Mouse (Mus musculus): ENCODE results near the gene Tbc1d17. TPM values are rescaled to one million over a fixed set of nuclear protein-coding genes. Genes with fewer than 3 reads are reported as not detected.
A peak's percentile ranks its signal among the peaks of the same experiment; 100 is the strongest.

Tbc1d17 gene
- polyA plus RNA-seq, 1 experiment from 2014 or later = 32.7 TPM

DNA sequence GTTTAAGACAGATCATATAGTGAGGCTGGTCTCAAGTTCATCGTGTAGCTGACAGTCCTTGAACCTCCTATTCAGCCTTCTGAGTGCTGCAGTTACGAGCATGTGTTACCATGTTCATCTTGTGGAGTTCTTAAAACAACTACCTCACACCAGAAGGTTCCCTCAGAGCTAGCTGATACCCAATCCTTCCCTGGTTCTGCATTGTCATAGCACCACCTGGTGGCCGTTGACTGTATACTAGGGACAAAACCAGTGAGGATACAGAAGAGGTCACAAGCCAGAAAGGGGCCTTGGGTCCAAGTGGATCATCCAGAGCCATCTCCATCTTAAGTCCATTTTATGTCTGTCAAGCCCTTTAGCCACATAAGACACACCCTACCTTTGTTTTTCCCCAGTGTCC, 24.0 kb downstream of the Tbc1d17 start:
- H3K4me3 ChIP-seq (ENCODE audit: low read depth, low read length) = no peak overlapping the region
- H3K9me3 ChIP-seq (replicated peaks; ENCODE audit: control insufficient read depth, low read length) = no peaks in the 10 kb centered on the region
- ATAC-seq (ENCODE audit: low read depth) = no peak; the same call in 1 of the 2 replicates
- peaks cover 17% of the 10 kb centered on the region for H3K36me3 ChIP-seq (ENCODE audit: control insufficient read depth, insufficient read depth)
- 8% methylated on average over 3 of the region's 3 CpGs for WGBS (ENCODE audit: insufficient replicate concordance)
- H3K4me1 ChIP-seq (ENCODE audit: control insufficient read depth, low read depth, low read length) = peaks cover 43% of the 10 kb centered on the region
- H3K27ac ChIP-seq (ENCODE audit: low read length) = no peak overlapping the region
- no peaks in the 10 kb centered on the region for H3K27me3 ChIP-seq (ENCODE audit: control insufficient read depth, insufficient read depth, low read depth, low read length)
- no peak overlapping the region for H3K9ac ChIP-seq (ENCODE audit: low read depth, low read length)
- no peak overlapping the region for H3K4me2 ChIP-seq (ENCODE audit: low read depth, low read length)

DNA sequence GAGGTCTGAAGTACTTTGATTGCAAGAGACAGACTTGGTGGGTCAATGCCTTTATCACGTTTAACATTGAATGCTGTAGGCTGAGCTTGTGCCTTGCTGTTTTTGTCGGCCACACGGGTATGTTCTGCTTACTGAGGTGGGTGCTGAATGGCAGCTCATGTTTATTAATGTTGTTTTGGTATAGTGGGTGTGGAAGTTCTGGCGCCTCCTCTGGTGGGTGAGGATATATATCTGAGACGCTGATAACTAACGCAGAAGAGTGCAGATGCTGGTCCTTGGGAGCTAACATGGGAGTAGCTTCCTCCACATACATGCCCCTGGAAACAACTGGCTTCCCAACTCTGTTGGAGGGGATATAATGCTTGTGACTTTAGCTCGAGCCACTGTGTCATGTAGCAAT, 25.5 kb downstream of the Tbc1d17 start:
- no peak for ATAC-seq (ENCODE audit: low read depth)
- Histone ChIP-seq H3K4me1 (ENCODE audit: control insufficient read depth, low read depth, low read length) (peaks cover 58% of the 10 kb centered on the region), H3K36me3 (ENCODE audit: control insufficient read depth, insufficient read depth) (peaks cover 3% of the 10 kb centered on the region; the same call in 1 of the 2 replicates), H3K9me3 (replicated peaks; ENCODE audit: control insufficient read depth, low read length) (no peaks in the 10 kb centered on the region), H3K4me2 (ENCODE audit: low read depth, low read length) (no peak overlapping the region), H3K27me3 (ENCODE audit: control insufficient read depth, insufficient read depth, low read depth, low read length) (no peaks in the 10 kb centered on the region), H3K4me3 (ENCODE audit: low read depth, low read length) (no peak overlapping the region), H3K9ac (ENCODE audit: low read depth, low read length) (no peak overlapping the region), H3K27ac (ENCODE audit: low read length) (no peak overlapping the region)
- WGBS (ENCODE audit: insufficient replicate concordance) = 31% methylated on average over 7 of the region's 7 CpGs

DNA sequence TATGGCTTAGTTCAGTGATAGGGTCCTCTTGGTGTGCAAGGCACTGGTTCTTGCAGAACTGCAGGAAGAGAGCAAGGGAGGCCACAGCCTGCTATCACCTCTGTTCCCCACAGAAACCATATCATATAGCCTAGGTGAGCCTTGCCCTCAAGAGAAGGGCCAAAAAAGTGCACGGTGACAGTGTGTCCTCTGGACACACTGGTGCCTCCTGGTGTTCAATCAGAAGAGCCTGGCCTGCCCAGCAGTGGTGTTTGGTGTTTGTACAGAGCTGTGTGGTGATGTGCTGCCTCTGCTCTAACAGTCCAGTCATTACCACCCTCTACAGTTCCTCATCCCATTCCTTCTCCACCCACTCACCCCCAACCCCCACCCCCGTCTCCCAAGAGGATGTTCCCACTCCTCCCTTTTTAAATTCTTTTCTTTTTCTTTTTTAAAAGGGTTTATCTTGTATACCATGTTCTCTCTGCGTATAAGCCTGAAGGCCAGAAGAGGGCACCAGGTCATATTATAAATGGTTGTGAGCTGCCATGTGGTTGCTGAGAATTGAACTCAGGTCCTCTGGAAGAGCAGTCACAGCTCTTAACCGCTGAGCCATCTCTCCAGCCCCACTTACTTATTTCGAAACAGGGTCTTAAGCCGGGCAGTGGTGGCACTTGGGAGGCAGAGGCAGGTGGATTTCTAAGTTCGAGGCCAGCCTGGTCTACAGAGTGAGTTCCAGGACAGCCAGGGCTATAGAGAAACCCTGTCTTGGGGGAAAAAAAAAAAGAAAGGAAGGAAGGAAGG, 27.0 kb downstream of the Tbc1d17 start:
- H3K27ac ChIP-seq (ENCODE audit: low read length) = peak overlapping the region; percentile 8; the same call in 1 of the 2 replicates
- no peak overlapping the region for H3K4me3 ChIP-seq (ENCODE audit: low read depth, low read length)
- H3K27me3 ChIP-seq (ENCODE audit: control insufficient read depth, insufficient read depth, low read depth, low read length) = no peaks in the 10 kb centered on the region
- peaks cover 71% of the 10 kb centered on the region for H3K4me1 ChIP-seq (ENCODE audit: control insufficient read depth, low read depth, low read length)
- ATAC-seq (ENCODE audit: low read depth) = no peak
- H3K36me3 ChIP-seq (ENCODE audit: control insufficient read depth, insufficient read depth) = peaks cover 3% of the 10 kb centered on the region; the same call in 1 of the 2 replicates
- 68% methylated on average over 7 of the region's 7 CpGs for WGBS (ENCODE audit: insufficient replicate concordance)
- no peak overlapping the region for H3K4me2 ChIP-seq (ENCODE audit: low read depth, low read length)
- no peak overlapping the region for H3K9ac ChIP-seq (ENCODE audit: low read depth, low read length)
- H3K9me3 ChIP-seq (replicated peaks; ENCODE audit: control insufficient read depth, low read length) = no peaks in the 10 kb centered on the region

DNA sequence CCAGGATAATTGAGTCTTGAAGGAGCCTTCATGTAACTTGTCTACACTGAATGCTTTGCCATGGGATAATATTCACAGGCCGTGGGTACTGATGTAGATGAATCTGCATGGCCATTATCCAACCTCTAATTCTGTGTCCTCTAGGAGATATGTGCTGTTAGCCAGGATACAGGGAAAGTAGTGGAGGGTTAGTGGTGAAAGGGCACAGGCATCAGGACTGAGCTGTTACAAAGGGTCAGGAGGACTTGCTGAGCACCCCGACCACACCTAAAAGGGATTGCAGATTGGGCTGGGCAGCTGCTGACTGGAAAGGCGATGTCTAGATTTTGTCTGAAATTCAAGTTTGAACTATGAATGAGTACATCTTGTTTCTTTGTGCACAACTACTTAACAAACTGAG, 28.4 kb downstream of the Tbc1d17 start:
- Histone ChIP-seq H3K4me1 (ENCODE audit: control insufficient read depth, low read depth, low read length) (peaks cover 71% of the 10 kb centered on the region), H3K27ac (ENCODE audit: low read length) (peak overlapping the region; percentile 81), H3K36me3 (ENCODE audit: control insufficient read depth, insufficient read depth) (no peaks in the 10 kb centered on the region), H3K9ac (ENCODE audit: low read depth, low read length) (no peak overlapping the region), H3K27me3 (ENCODE audit: control insufficient read depth, insufficient read depth, low read depth, low read length) (no peaks in the 10 kb centered on the region), H3K4me2 (ENCODE audit: low read depth, low read length) (no peak overlapping the region), H3K4me3 (ENCODE audit: low read depth, low read length) (no peak overlapping the region), H3K9me3 (replicated peaks; ENCODE audit: control insufficient read depth, low read length) (no peaks in the 10 kb centered on the region)
- WGBS (ENCODE audit: insufficient replicate concordance) = 62% methylated on average over 3 of the region's 3 CpGs
- ATAC-seq (ENCODE audit: low read depth) = no peak

DNA sequence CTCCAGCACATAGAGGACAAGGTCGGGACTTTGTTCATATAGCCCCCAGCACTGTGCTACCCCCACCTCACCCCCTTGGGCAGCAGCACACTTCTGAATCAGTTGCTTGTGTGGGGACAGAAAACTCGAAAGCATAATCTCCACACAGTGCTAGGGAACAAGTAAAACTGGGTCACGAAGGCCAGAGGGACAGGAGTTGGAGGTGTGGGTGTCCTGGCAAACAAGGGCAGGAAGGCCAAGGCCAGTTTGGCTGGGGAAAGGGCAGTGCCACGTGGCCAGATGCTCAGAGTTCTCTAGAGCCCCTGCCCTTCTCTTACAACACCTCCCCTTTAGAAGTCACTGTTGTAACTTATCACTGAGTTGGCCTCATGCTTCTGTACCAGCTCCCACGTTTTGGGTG, 29.0 kb downstream of the Tbc1d17 start:
- Histone ChIP-seq H3K4me2 (ENCODE audit: low read depth, low read length) (peak overlapping the region; percentile 82), H3K36me3 (ENCODE audit: control insufficient read depth, insufficient read depth) (no peaks in the 10 kb centered on the region), H3K9ac (ENCODE audit: low read depth, low read length) (peak overlapping the region; percentile 18; the same call in 1 of the 2 replicates), H3K9me3 (replicated peaks; ENCODE audit: control insufficient read depth, low read length) (no peaks in the 10 kb centered on the region), H3K27me3 (ENCODE audit: control insufficient read depth, insufficient read depth, low read depth, low read length) (no peaks in the 10 kb centered on the region), H3K4me3 (ENCODE audit: low read depth, low read length) (0 out of 2 replicates have a peak overlapping the region, but pooled peaks have one; percentile 11), H3K27ac (ENCODE audit: low read length) (peak overlapping the region; percentile 81), H3K4me1 (ENCODE audit: control insufficient read depth, low read depth, low read length) (peaks cover 76% of the 10 kb centered on the region)
- peak; percentile 20 for ATAC-seq (ENCODE audit: low read depth)
- 29% methylated on average over 5 of the region's 5 CpGs for WGBS (ENCODE audit: insufficient replicate concordance)

DNA sequence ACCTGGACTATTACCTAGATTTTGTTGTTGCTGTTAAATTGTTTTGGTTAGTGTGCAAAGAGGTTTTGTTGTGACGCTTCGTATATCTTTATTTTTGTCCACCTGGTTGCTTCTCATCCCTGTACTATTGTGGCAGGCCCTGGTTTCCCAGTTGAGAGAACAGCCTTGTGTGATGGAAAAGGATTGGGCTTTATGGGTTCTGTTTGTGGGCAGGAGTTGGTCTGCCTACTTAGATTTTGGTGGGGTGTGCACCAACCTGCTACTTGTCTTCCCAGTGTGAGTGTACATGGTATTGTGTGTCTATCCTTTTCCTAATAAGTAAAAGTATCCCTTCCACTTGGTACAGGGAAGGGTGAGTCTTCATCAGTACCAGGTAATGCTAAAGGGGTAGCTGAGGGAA, 29.5 kb downstream of the Tbc1d17 start:
- Histone ChIP-seq H3K4me1 (ENCODE audit: control insufficient read depth, low read depth, low read length) (peaks cover 76% of the 10 kb centered on the region), H3K27ac (ENCODE audit: low read length) (peak overlapping the region; percentile 81), H3K36me3 (ENCODE audit: control insufficient read depth, insufficient read depth) (no peaks in the 10 kb centered on the region; the same call in 1 of the 2 replicates), H3K4me3 (ENCODE audit: low read depth, low read length) (peak overlapping the region; percentile 95), H3K9me3 (replicated peaks; ENCODE audit: control insufficient read depth, low read length) (no peaks in the 10 kb centered on the region), H3K9ac (ENCODE audit: low read depth, low read length) (peak overlapping the region; percentile 50), H3K4me2 (ENCODE audit: low read depth, low read length) (peak overlapping the region; percentile 82), H3K27me3 (ENCODE audit: control insufficient read depth, insufficient read depth, low read depth, low read length) (no peaks in the 10 kb centered on the region)
- no peak for ATAC-seq (ENCODE audit: low read depth)
- WGBS (ENCODE audit: insufficient replicate concordance) = 85% methylated on average over 2 of the region's 2 CpGs

DNA sequence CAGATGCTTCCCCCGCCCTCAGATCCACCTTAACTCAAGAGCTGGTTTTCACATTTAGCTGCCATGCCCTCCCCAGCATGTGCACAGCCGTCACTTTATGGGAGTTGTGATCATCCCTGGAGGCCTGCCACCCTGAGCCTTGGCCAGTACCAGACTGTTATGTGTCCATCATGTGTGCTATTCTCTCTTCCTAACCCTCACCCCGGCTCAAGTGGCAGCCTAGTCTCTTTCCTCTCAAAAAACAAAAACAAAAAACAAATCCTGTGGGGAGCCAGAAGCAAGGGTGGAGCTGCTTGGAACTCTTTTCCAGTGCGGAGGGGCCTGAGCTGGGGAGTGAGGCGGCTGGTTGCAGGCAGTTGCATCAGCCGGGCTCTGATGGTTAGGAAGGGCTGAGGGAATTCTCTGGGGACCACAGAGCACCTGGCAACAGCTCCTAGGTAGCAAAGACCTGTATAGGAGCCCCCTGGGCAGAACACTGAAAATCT, 30.1 kb downstream of the Tbc1d17 start:
- Histone ChIP-seq H3K36me3 (ENCODE audit: control insufficient read depth, insufficient read depth) (no peaks in the 10 kb centered on the region; the same call in 1 of the 2 replicates), H3K4me3 (ENCODE audit: low read depth, low read length) (peak overlapping the region; percentile 95), H3K4me2 (ENCODE audit: low read depth, low read length) (peak overlapping the region; percentile 82), H3K27me3 (ENCODE audit: control insufficient read depth, insufficient read depth, low read depth, low read length) (no peaks in the 10 kb centered on the region), H3K27ac (ENCODE audit: low read length) (peak overlapping the region; percentile 81), H3K9me3 (replicated peaks; ENCODE audit: control insufficient read depth, low read length) (no peaks in the 10 kb centered on the region), H3K4me1 (ENCODE audit: control insufficient read depth, low read depth, low read length) (peaks cover 71% of the 10 kb centered on the region), H3K9ac (ENCODE audit: low read depth, low read length) (peak overlapping the region; percentile 50)
- no peak for ATAC-seq (ENCODE audit: low read depth)
- 36% methylated on average over 6 of the region's 6 CpGs for WGBS (ENCODE audit: insufficient replicate concordance)

DNA sequence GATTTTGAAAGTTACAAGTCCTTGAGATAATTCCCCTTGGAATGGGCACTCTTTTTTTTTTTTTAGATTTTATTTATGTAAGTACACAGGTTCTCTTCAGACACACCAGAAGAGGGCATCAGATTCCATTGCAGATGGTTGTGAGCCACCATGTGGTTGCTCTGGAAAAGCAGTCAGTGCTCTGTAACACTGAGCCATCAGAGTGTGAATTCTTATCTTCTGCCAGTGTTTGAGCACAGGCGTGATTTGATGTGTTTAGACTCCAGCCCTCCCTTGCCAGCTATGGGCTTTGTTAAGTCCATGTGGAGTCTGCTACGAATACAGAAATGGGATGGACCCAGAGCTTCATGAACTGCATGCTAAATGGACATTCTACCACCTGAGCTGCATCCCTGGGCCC, 30.7 kb downstream of the Tbc1d17 start:
- Histone ChIP-seq H3K27ac (ENCODE audit: low read length) (peak overlapping the region; percentile 96), H3K4me3 (ENCODE audit: low read depth, low read length) (peak overlapping the region; percentile 95), H3K4me1 (ENCODE audit: control insufficient read depth, low read depth, low read length) (peaks cover 64% of the 10 kb centered on the region), H3K9ac (ENCODE audit: low read depth, low read length) (peak overlapping the region; percentile 97; the same call in 1 of the 2 replicates), H3K36me3 (ENCODE audit: control insufficient read depth, insufficient read depth) (no peaks in the 10 kb centered on the region; the same call in 1 of the 2 replicates), H3K27me3 (ENCODE audit: control insufficient read depth, insufficient read depth, low read depth, low read length) (no peaks in the 10 kb centered on the region), H3K4me2 (ENCODE audit: low read depth, low read length) (peak overlapping the region; percentile 82), H3K9me3 (replicated peaks; ENCODE audit: control insufficient read depth, low read length) (no peaks in the 10 kb centered on the region)
- no peak for ATAC-seq (ENCODE audit: low read depth)
- 16% methylated on average over 2 of the region's 2 CpGs for WGBS (ENCODE audit: insufficient replicate concordance)

DNA sequence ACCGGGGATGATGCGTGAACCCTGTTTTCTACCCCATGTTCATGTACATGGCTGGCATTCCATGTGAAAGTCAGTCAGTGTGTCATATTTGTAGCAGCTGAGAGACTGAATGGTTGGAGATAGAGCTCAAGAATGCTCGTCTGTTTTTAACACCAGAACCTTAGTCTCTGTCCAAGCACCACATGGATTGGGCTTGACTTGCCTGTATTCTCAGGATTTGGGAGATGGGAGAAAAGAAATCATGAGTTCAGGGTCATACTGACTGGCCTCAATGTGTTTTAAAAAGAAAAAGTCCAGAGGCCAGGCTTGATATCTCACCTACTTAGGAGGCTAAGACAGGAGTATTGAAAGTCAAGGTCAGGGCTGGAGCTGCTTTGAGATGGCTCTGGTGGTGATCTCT, 31.4 kb downstream of the Tbc1d17 start:
- Histone ChIP-seq H3K36me3 (ENCODE audit: control insufficient read depth, insufficient read depth) (peaks cover 5% of the 10 kb centered on the region; the same call in 1 of the 2 replicates), H3K4me1 (ENCODE audit: control insufficient read depth, low read depth, low read length) (peaks cover 58% of the 10 kb centered on the region), H3K4me2 (ENCODE audit: low read depth, low read length) (peak overlapping the region; percentile 82), H3K27ac (ENCODE audit: low read length) (peak overlapping the region; percentile 96), H3K9ac (ENCODE audit: low read depth, low read length) (peak overlapping the region; percentile 97), H3K27me3 (ENCODE audit: control insufficient read depth, insufficient read depth, low read depth, low read length) (no peaks in the 10 kb centered on the region), H3K4me3 (ENCODE audit: low read depth, low read length) (peak overlapping the region; percentile 95), H3K9me3 (replicated peaks; ENCODE audit: control insufficient read depth, low read length) (no peaks in the 10 kb centered on the region)
- whole genome bisulfite sequencing (ENCODE audit: insufficient replicate concordance) = 18% methylated on average over 3 of the region's 3 CpGs
- ATAC-seq (ENCODE audit: low read depth) = no peak

Data from liver, embryonic 16.5 days (tissue).